Mouse (Mus musculus): ENCODE results near the gene Ruvbl2.

DNA sequence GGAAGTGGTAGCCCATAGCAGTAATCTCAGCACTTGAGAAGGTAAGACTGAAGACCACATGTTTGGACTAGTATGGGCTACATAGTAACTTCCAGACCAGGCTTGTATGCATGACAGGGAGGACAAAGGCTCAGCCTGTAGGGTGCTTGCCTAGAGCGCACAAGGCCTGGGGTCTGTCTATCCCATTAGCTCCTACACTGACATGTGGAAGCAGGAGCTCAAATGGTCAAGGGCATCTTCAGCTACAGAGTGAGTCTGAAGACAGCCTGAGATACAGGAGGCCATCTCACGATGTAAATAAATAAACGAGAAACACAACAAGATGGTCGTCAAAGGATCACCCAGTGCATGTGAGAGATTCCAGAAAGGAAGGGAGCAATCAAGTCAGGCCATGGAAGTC is 24.4 kb upstream of the Ruvbl2 start:
- TF ChIP-seq SMC3 (IDR thresholded peaks at IDR 0.05; ENCODE audit: low read depth, low read length), result no peak
- no peak for TF ChIP-seq NELFE (IDR thresholded peaks at IDR 0.05; ENCODE audit: low read depth, low read length)
- no peak for TF ChIP-seq POLR2AphosphoS2 (IDR thresholded peaks at IDR 0.05; ENCODE audit: low read depth, low read length)
- TF ChIP-seq EP300 (IDR thresholded peaks at IDR 0.05; ENCODE audit: low read length), result no peak
- TF ChIP-seq ZKSCAN1 (IDR thresholded peaks at IDR 0.05; ENCODE audit: borderline replicate concordance, low read depth, low read length), result no peak
- no peak for TF ChIP-seq ETS1 (conservative IDR thresholded peaks at IDR 0.05; ENCODE audit: low read depth, low read length)
- no peak for TF ChIP-seq CTCF (conservative IDR thresholded peaks at IDR 0.05 in 1 of 2, IDR thresholded peaks at IDR 0.05 in 1 of 2; ENCODE audit: low read depth in 2 of 2, low read length in 2 of 2)
- no peak for TF ChIP-seq JUND (conservative IDR thresholded peaks at IDR 0.05; ENCODE audit: low read depth, low read length)
- no peak for TF ChIP-seq MEF2A (IDR thresholded peaks at IDR 0.05; ENCODE audit: borderline replicate concordance, low read depth, low read length)
- TF ChIP-seq POLR2A (IDR thresholded peaks at IDR 0.05; ENCODE audit: low read depth, low read length), result no peak
- TF ChIP-seq ELF1 (IDR thresholded peaks at IDR 0.05; ENCODE audit: low read depth, low read length), result no peak
- TF ChIP-seq E2F4 (IDR thresholded peaks at IDR 0.05; ENCODE audit: insufficient replicate concordance, low read depth, low read length), result no peak
- no peak for TF ChIP-seq TBP (conservative IDR thresholded peaks at IDR 0.05; ENCODE audit: low read depth, low read length)

All from CH12.LX (cell line).